Mouse (Mus musculus): ENCODE measurements at regions not wholly inside any gene's neighbourhood (a gene's known extent, or its start where the extent isn't known, plus 50 kb on each side); places are given as distances from the start of the nearest gene placed in this dataset.

DNA sequence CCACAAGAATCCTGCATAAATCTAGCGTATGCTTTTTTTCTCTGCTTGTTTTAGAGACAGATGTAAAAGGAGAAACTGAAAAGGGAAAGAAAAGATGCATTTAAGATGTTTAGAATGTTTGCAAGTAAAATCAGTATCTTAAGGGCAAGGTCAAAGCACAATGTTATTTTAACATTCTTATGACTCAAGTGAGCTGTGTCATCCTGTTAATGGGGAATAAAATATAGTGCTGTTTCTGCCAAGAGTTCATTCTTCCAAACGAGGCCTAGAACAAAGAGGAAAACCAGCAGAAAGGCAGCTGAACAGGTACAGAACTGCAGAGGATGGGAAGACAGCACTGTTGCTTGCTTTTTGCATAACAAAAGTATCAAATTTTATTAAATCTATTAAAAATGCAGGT lies 156.7 kb upstream of the Tmtc1 start:
- no peak for DNase-seq (ENCODE audit: low spot score in 2 of 2)

DNA sequence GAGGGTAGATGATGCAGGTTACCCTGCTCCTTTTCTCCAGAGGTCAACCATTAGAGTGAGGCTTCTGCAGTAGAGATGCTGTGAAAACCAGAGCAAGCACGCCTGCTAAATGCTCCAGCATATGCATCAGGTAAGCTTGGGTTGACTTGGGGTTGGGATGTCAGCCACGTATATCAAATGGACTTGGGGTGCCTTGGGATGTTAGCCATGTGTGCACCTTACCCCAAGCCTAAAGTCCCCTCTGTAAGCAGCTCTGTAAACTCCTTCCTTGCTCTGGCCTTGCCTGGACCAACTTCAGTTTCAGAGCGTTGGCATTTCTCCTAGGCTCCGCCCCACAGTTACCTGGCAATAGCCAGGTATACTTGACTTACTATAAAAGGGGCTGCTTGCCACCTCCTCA lies 155.3 kb upstream of the Tmtc1 start:
- DNase-seq (ENCODE audit: low spot score in 2 of 2) = no peak

DNA sequence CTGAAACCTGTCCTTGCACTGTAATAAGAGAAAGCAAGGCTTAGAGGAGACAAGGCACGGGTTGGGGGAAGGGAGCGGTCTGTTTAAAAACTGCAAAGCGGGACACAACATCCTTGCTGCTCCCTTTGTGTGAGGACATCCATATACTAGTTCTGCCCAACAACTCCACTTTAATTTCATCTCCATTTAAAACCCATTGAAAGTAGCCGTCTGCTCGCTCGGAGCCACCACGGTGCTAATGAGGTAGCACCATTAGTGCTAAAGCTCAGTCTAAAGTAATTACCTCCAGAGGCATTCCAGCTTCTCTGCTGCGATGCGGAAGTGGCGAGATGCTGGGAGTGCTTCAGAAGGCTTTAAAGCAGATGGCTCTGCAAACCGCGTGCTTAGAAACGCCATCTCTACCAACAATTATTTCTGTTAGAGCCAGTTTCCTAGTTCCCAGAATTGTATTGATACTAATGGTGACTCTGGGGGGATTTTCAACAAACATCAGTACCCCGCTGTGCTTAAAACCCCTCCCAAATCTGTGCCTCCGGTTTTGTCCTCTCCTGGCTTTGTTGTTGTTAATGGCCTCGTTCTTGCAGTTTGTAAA lies 154.7 kb upstream of the Tmtc1 start:
- DNase-seq (ENCODE audit: low spot score in 2 of 2) = no peak

DNA sequence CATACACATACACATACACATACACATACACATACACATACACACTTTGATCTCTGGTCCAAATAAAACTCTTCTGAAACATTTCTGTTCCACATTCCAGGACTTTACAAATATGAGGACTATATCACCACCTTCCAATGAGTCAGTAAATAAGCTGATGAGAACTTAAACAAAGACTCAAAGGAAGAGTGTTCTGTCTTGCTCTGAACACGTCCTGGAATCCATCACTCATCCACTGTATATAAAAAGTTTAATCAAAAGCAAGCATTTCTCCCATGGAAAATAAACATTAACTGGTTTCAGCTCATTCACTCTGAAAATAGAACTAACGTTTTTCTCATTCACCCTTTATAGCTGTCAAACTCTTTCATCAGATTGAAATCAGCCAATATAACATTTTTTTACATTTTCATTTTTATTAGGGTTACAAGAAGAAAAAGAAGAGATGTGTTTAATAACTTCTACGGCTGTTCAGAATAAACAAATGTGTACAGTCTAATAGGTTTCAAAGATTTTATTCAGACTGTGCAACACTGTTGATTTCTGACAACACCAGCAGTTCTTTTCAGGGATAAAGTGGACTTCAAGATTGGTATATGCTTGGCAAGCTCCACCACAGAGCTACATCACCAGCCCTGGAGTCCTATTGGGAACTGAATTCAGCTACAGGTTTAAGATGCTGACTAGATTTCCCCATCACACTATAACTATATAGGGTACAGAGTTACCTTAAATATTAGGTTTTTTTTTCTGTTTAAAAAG lies 151.0 kb upstream of the Tmtc1 start:
- DNase-seq (ENCODE audit: low spot score in 2 of 2) = no peak

DNA sequence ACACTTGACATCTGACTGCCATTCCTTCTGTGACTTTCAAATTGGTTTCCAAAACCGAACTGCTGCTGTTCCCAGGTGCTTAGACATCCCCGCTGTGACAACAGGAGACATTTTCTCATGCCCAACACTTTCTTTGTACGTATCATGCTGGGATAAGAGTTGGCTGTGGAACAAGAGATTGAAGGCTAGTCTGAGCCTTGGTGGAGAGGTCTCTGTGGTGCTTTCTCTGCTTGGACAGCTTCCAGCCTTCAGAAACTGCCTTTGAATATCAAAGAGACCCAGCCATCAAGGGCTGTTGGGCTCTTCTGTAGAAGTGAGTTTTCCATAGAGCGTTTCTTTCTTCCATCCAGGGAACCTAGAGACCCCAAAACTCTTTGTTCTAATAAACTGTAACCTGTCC lies 144.8 kb upstream of the Tmtc1 start:
- no peak for DNase-seq (ENCODE audit: low spot score in 2 of 2)

DNA sequence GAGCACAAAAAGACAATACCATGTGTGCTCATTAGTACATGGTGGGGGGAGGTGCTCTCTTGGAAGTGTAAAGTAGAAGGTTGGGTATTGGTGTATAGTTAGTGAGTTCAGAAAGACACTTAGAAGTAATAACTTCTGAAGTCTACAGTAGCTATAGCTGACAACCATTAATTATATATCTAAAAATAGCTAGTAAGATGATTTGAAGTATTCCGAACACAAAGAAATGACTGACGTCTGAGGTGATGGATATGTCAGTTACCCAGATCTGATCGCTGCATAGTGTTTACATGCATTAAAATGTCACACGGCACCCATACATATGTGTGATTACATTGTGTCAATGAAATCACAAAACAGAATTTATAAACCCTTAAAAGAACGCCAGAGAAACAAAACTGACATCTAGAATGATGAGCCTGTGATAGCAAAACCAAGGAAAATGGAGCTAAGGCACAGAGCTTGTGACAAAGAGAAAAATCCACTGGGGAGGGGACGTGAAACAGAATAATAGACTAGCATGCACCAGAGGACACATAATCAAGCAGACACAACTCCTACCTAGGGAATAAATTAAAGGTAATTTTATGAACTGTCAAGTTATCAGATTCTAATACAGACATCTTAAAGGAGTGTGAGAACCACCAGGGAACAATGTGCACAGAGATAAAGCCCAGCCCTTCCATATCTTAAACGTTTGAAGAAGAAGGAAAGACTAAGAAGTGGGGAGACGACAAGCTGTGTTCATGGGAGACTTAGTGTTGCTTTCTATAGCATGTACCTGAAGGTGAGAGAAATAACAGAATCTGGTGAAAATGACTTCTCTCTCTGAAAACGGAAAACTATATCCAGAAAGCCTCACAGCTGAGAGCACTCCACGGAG lies 142.5 kb upstream of the Tmtc1 start:
- no peak for DNase-seq (ENCODE audit: low spot score in 2 of 2)

DNA sequence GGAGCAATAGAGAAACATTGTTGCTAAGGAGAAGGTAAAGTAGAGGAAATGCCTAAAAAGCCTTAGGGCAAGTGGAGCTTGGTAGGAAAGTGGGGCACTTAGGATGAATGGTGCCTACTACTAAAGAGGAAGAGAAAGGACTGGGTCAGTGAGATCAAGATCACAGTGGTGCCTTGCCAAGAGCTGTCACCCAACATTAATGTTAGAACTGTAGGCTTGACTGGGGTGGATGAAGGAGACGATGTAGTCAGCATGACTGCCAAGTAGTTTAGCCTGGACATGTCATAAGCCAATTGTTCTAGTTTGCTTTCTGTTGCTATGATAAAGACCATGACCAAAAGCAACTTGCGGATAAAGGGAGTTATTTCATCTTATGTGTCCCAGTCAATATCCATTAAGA lies 139.9 kb upstream of the Tmtc1 start:
- no peak for DNase-seq (ENCODE audit: low spot score in 2 of 2)

DNA sequence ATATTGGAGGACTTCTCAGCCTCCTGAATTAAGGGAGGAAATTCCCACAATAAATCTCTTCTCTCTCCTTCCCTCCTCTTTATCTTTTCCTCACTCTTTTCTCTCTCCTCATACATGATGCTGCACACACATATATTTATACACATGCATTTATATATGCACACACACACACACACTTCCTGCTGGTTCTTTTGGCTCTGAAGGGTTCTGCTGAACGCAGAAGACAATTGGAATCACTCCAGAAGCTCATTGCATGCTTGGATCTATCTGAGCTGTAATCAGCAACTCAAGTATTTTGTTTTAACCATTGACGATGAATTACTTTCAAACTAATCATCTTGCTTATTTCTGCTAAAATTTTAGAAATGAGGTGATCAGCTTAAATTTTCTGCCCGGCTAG lies 134.1 kb upstream of the Tmtc1 start:
- DNase-seq (ENCODE audit: low spot score in 2 of 2) = no peak

DNA sequence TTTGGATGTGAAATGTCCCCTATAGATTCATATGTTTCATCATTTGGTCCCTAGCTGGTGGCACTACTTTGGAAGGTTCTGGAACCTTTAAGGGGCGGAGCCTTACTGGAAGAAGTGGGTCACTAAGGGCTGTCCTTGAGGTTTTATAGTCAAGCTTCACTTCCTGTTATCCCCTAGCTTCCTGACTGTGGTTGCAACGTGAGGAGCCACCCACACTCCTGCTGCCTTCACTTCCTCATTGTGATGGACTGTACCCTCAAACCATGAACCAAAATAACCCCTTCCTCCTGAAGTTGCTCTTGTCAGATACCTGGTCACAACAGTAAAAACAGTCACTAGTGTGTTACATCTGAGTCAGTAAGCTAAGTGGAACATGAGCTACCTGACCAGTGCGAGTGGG lies 133.5 kb upstream of the Tmtc1 start:
- DNase-seq (ENCODE audit: low spot score in 2 of 2) = no peak

DNA sequence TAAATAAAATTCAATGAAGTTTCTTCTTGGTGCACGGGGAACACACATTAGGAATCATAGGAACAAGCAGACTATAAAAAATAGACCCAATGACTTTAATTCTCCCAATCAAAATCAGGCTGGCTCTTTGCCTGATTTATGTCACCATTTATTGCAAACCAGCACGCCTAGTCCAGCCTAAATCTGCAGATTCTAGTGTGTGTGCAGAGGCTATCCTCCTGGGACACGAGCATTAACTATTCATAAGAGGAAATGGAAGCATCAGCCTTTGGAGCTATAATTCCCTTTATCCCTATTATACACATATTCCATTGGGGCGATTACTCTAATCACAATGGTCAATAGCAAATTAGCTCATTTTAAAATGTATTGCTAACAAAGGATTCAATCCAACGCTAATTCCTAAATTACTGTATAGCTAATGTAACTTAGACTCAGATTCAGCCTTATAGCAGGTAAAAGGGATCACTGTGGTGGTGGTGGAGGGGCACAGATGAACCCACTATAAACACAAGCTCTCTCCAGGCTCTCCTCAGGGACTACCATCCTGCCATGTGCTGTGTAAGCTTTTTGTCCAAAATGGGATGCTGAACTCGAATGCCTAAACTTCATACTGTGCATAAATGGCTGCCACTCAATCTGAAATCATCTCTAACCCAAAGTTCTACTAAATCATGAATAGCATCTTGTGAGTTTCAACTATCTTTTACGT lies 130.7 kb upstream of the Tmtc1 start:
- DNase-seq (ENCODE audit: low spot score in 2 of 2) = no peak

DNA sequence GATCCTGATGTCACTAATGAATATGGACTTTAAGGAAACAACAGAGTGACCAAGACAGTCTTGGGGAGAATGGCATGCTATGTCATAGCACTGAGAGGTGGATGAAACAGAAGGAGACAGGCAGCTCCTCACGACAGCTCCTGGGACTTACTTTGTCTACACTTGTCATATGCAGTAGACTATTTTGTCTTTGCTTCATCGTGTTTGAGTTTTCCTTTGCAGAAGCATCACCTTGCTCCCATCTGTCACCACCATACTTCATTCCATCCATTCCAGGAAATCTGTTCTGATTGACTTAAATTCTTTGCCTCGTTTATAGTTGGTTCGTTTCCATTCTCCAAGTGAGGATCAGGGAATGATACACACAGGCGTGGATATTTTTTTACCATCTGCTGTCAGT lies 128.0 kb upstream of the Tmtc1 start:
- DNase-seq (ENCODE audit: low spot score in 2 of 2) = no peak

DNA sequence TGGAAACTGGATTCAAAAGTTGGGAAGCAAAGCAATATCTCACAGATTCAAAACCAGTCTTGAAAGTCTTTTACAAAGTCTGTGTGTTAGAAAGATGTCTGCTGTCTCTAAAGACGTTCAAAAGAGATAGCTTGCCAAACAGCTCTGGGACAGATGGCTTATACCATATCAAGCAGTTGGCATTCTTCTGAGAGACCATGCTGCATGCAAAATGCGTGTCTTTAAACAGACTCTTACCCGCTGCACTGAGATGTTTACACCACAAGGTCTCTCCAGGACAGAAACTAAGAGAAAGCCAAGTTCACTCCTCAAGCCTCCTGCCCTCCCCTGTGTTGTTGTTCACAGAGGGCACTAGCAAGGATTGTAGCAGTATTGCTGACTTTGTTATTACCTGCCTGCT lies 127.5 kb upstream of the Tmtc1 start:
- no peak for DNase-seq (ENCODE audit: low spot score in 2 of 2)

DNA sequence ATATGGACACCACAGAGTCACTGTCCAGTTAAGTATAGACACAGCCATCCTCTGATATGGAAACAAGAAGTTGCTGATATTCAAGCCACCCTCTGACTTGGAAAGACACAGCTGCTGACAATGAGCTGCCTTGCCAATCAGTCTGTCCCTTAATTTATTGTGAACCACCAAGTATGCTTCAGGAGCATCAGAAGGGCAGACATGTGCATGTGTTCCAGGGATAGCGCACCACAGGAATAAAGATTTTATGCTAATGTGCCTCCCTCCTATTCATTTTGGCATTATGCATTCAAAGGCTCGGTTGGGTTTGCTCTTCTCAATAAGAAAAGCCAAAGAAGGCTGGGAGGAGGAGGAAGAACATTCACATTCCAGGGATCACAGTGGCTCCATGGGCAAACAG lies 120.0 kb upstream of the Tmtc1 start:
- no peak for DNase-seq (ENCODE audit: low spot score in 2 of 2)

DNA sequence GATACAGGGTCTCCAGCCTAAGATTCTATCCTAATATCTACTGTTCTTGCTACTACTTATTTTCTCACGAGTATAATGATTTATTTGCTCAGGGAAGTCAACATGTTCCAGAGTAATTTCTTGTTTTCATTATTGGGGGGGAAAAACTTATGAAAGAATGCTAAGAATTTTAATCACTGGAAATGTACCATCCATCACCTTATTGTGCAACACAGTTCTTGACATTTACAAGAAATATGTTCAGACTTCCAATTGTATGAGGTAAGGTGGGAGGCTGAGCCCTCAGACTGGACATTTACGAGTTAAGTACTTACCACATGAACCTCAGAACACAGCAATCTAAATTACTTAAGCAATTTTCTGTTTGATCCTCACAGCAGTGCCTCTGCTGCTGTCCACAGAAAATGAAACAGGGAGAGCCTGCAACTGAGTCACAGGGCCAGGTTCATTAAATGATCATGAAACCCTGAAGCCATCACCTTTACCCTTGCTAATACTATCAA lies 118.1 kb upstream of the Tmtc1 start:
- no peak for DNase-seq (ENCODE audit: low spot score in 2 of 2)

DNA sequence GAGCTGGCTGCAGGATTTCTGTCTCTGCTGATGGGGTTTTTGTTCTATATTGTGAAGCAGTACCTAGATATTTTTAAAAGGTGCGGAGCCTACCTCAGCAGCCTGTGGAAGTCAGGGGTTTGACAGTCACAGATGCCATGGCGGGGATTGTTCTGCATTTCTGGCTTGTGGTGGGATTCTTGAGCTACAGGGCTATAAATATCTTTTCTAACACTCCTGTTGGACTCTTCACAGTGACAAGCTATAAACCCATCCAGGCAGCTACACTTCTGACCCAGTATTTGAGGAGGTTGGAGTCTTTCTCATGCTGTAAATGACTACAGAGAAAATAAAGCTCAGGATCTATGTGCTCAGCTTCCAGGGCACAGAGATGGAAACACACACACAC lies 112.3 kb upstream of the Tmtc1 start:
- DNase-seq (ENCODE audit: low spot score in 2 of 2) = no peak

DNA sequence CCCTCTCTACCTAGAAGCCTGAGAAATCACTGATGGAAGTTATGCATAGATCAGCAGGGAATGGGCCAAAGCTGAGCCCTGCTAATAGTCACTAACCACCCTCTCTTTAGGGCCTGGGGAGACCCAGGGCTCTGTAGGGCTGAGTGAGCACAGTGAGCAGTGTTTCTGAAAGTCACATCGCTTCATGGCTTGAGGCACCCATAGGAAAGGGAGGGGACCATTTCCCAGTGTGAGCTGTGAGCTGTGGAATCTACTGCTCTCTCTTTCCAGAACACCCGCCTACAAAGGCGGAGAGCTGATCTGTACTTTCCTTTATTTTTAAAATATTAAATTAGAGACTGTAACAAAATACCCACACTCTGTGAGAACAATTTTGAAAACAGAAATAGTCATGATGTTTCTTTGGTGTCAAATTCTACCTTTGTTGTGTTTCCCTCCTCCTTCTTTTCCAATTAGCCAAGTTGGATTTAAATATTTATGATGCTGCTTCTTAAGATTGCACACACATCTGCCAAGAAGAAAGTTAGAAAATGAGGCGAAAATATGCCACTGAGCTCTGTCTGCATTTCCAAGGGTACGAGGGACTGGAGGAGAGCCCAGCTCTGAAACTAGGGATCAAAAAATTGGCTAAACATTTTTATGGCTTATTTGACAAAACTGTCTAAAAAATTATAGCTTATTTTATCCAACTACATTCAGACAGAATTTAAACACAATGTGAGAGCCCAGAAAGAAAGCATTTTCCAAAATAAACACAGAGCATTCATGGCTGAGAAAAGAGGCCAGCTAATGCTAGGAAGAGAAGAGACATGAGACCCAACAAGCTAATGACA lies 111.7 kb upstream of the Tmtc1 start:
- DNase-seq (ENCODE audit: low spot score in 2 of 2) = no peak

DNA sequence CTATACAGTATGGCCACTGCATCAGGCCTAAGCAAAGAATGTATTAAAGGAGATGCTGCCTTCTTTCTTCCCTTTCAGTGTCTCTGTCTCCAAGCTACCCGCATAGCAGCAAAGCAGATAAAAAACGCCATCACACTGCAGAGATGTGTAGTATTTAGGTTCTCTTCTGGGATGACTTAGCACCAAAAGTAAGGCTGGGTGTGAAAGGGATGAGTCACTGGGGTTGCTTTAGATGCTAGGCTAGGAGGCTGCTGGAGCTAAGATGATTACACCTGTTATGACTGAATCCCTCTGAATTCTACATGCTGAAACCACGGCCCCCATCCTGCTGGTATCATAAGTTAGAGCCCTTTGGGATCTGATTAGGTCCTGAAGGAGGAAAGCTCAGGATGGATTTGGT lies 110.3 kb upstream of the Tmtc1 start:
- no peak for DNase-seq (ENCODE audit: low spot score in 2 of 2)

DNA sequence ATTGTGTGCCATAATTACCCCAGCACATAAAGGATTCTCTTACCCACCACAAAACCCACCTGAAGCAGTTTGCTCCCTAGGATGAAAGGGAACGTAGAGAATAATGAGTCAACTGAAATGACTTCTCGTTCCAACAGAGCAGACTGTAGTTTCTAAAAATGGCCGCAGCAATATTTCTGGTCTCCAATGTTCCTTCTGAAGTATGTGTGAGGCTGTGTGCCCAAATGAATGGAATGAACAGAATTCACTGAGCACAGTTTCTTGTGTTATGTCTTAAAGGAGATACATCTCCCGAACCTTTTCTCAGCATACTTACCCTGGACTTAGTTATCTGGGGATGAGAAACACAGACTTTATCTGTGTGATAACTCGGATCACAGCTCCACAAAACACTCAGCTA lies 109.4 kb upstream of the Tmtc1 start:
- DNase-seq (ENCODE audit: low spot score in 2 of 2) = no peak

DNA sequence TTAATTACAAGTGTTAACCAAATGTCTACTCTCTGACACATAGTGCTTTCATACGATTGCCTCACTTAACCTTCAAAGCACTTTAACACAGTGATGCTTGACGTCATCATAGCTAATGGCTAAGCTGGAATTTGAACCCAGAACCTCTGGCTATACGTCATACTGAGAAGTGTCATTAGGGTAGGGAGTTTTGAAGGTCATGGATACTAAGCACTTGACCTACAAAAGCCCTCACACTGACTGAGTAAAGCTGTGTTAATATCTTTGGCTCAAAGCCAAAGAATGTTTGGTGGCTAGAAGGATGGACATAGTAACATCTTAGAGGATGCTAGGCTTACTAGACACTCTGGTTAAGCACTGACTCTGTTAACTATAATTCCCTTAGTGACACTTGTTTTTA lies 106.9 kb upstream of the Tmtc1 start:
- DNase-seq (ENCODE audit: low spot score in 2 of 2) = no peak

DNA sequence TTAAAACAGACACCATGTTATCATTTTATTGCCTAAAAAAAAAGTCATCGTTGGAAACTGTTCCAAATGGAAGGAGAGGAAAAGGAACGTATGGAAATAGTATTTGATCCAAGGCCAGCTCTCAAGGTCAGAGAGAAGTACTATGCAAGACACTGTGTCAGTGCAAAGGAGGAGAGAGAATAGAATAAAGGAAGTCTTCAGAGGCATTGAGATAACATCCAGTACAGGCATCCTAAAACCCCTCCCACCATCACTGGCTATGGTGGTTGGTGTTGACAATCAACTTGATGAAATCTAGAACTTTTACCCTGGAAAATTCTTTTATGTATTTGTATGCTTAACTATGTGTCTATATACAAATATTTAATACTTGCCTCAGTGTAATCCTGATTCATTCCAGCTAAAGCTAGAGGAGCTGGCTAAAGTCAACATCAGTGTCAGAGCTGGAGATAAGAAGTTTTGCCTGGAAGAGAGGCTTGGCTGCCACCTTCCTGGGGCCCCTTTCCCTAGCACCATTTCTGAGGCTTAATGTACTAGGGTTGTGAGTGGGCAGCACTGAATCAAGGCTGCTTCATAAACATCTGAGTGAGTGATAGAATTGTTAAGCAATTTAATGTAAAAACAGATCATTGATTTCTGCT lies 104.1 kb upstream of the Tmtc1 start:
- no peak for DNase-seq (ENCODE audit: low spot score in 2 of 2)

DNA sequence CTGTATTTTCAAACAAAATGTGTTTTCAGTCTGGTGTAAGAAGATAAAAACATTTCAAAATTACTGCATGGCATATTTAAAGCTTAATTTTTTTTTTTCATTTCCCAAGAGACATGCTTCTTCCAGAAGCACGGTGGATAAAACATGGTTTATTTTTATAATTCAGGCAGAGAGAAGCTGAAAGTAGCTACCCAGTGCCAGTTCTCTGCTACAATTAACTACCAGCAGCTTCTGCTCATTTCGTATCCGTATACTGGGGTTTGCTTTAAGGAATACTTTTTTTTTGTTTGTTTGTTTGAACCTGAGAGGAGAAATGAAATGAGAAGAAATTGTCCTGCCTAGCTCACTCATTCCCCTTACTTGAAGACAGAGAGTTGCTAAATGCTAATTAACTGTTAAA lies 98.9 kb upstream of the Tmtc1 start:
- DNase-seq (ENCODE audit: low spot score in 2 of 2) = no peak
